Mouse (Mus musculus) MEL (cell line): Measurements from ENCODE around the gene Gm47995. TPM values are rescaled to one million over a fixed set of nuclear protein-coding genes. Genes with fewer than 3 reads are reported as not detected.
"Not testable (repeated sequence)": the region's sequence is repeated elsewhere in the genome, so short reads cannot be mapped to it uniquely, and the experiment has no call there.

Experiments used
- DNase-seq: peaks from one replicate; pipeline ENCODE4 v3.0.0; 2011; ENCODE audit warnings: low read depth, low spot score
- H3K27ac ChIP-seq: 2 replicates; pipeline ENCODE4 v1.5.1; 2012; ENCODE audit warnings: low read depth, mild to moderate bottlenecking, control low read depth, low read length, moderate library complexity; ENCODE audit not compliant: control insufficient read depth
- H3K27me3 ChIP-seq, 2 experiments: fragments of 150-350 bp in 1 of 2; sonication (generic) in 1 of 2; 2 replicates each; pipeline ENCODE4 v1.6.1; 2012; ENCODE audit warnings: low read length in 2 of 2, mild to moderate bottlenecking in 2 of 2, improper control_type of control experiment in 1 of 2, moderate library complexity in 1 of 2; ENCODE audit not compliant: insufficient read depth in 2 of 2, control insufficient read depth in 1 of 2
- H3K36me3 ChIP-seq, 2 experiments: 2 replicates each; pipeline ENCODE4 v1.6.1; 2012 to 2014; ENCODE audit warnings: low read length in 2 of 2, improper control_type of control experiment in 1 of 2, inconsistent platforms in 1 of 2, mild to moderate bottlenecking in 1 of 2; ENCODE audit not compliant: insufficient read depth in 2 of 2, control insufficient read depth in 1 of 2
- H3K4me1 ChIP-seq, 2 experiments: fragments of 150-350 bp in 1 of 2; sonication (generic) in 1 of 2; 2 replicates each; pipeline ENCODE4 v1.6.1; 2012; ENCODE audit warnings: low read length in 2 of 2, improper control_type of control experiment in 1 of 2, mild to moderate bottlenecking in 1 of 2; ENCODE audit not compliant: insufficient read depth in 2 of 2, control insufficient read depth in 1 of 2
- H3K4me3 ChIP-seq, 2 experiments: fragments of 150-350 bp in 1 of 2; sonication (generic) in 1 of 2; 2 replicates each; pipeline ENCODE4 v1.5.1; 2012; ENCODE audit warnings: low read depth in 2 of 2, low read length in 2 of 2, mild to moderate bottlenecking in 2 of 2, moderate library complexity in 2 of 2, control low read depth in 1 of 2, improper control_type of control experiment in 1 of 2; ENCODE audit not compliant: control insufficient read depth in 1 of 2, insufficient read depth in 1 of 2
- H3K79me2 ChIP-seq: 2 replicates; pipeline ENCODE4 v1.6.1; 2012; ENCODE audit warnings: mild to moderate bottlenecking, low read length, moderate library complexity; ENCODE audit not compliant: control insufficient read depth, poor library complexity, insufficient read depth
- H3K9ac ChIP-seq: 2 replicates; pipeline ENCODE4 v1.6.1; 2012; ENCODE audit warnings: low read depth, mild to moderate bottlenecking, control low read depth, low read length, moderate library complexity; ENCODE audit not compliant: control insufficient read depth, poor library complexity, severe bottlenecking
- H3K9me3 ChIP-seq: fragments of 150-350 bp; sonication (generic); replicated peaks from 2 replicates; pipeline ENCODE4 v1.6.1; 2012; ENCODE audit warnings: mild to moderate bottlenecking, low read length, improper control_type of control experiment, moderate library complexity; ENCODE audit not compliant: insufficient read depth
- HCFC1 ChIP-seq: IDR thresholded peaks from 2 replicates; pipeline ENCODE4 v1.6.1; 2012; ENCODE audit warnings: low read depth, mild to moderate bottlenecking, inconsistent platforms, low read length, improper control_type of control experiment, moderate library complexity
- JUND ChIP-seq: IDR thresholded peaks from 2 replicates; pipeline ENCODE4 v1.6.1; 2011; ENCODE audit warnings: low read depth, mild to moderate bottlenecking, improper control_type of control experiment, low read length
- RAD21 ChIP-seq: IDR thresholded peaks from 2 replicates; pipeline ENCODE4 v1.6.1; 2011; ENCODE audit warnings: mild to moderate bottlenecking, low read depth, low read length, improper control_type of control experiment
- RCOR1 ChIP-seq: IDR thresholded peaks from 2 replicates; pipeline ENCODE4 v1.6.1; 2012; ENCODE audit warnings: low read depth, mild to moderate bottlenecking, inconsistent platforms, low read length, improper control_type of control experiment
- ZNF384 ChIP-seq: IDR thresholded peaks from 2 replicates; pipeline ENCODE4 v1.6.1; 2012; ENCODE audit warnings: low read depth, mild to moderate bottlenecking, inconsistent platforms, low read length, improper control_type of control experiment
- polyA plus RNA-seq, 2 experiments: library from polyadenylated mRNA; stranded (reverse) in 1 of 2; unstranded in 1 of 2; fragments of >175 nt in 1 of 2; fragments of >200 nt in 1 of 2; gene quantifications; 2 replicates each; pipeline versions ENCODE4 v1.2.1 to v1.2.4; 2012; ENCODE audit warnings: low replicate concordance in 2 of 2, low read depth in 1 of 2; ENCODE audit not compliant: insufficient read length in 2 of 2, insufficient read depth in 1 of 2, missing spikeins in 1 of 2
- total RNA-seq: library from RNA; depleted of rRNA; stranded (reverse); fragments of 300-350 nt; gene quantifications from 2 replicates; pipeline ENCODE4 v1.2.3, GENCODE M21; 2012

Gene Gm47995
- total and polyA plus RNA-seq, 3 experiments, result 0.18 TPM; not detected in 2

GRCm38 (mm10) chr1:151186879-151187424, 11.3 kb upstream of the Gm47995 start:
- H3K9me3 ChIP-seq, DNase-seq, H3K27ac ChIP-seq, H3K36me3 ChIP-seq, H3K27me3 ChIP-seq, H3K9ac ChIP-seq, H3K4me1 ChIP-seq, H3K79me2 ChIP-seq, H3K4me3 ChIP-seq: not testable (repeated sequence)
- 0 out of 2 replicates have a peak, but pooled peaks have one; percentile 14 for TF ChIP-seq RCOR1

- Histone ChIP-seq H3K9ac (no peak overlapping the region), H3K36me3 (peaks cover 0 to 2% of the 10 kb centered on the region in 2 experiments; a peak in 1 of 4 replicates), H3K27me3 (no peaks in the 10 kb centered on the region), H3K27ac (no peak overlapping the region), H3K9me3 (no peaks in the 10 kb centered on the region), H3K79me2 (no peaks in the 10 kb centered on the region), H3K4me3 (no peak overlapping the region), H3K4me1 (no peaks in the 10 kb centered on the region; a peak in 1 of 4 replicates)
- TF ChIP-seq HCFC1 (no peak), ZNF384 (peak; percentile 90), JUND (no peak), RAD21 (no peak)
- no peak for DNase-seq
Observed at GRCm38 (mm10) chr1:151188469-151188868, 9.8 kb upstream of the Gm47995 start.

- H3K4me3 ChIP-seq, DNase-seq, H3K27me3 ChIP-seq, H3K9ac ChIP-seq, H3K9me3 ChIP-seq, H3K27ac ChIP-seq, H3K79me2 ChIP-seq, H3K36me3 ChIP-seq, H3K4me1 ChIP-seq: not testable (repeated sequence)
Observed at GRCm38 (mm10) chr1:151192075-151192474, 6.2 kb upstream of the Gm47995 start, which contains the start of gene Gm8947. Gene Gm8947, plus strand, starts transcription at chr1:151192376.

- not testable (repeated sequence) for H3K9me3 ChIP-seq, H3K27ac ChIP-seq, H3K4me1 ChIP-seq, H3K4me3 ChIP-seq, DNase-seq, H3K9ac ChIP-seq, H3K79me2 ChIP-seq, H3K27me3 ChIP-seq, H3K36me3 ChIP-seq
Observed at GRCm38 (mm10) chr1:151192739-151193138, 5.5 kb upstream of the Gm47995 start.

- not testable (repeated sequence) for H3K27ac ChIP-seq, H3K79me2 ChIP-seq, H3K9me3 ChIP-seq, H3K4me1 ChIP-seq, H3K9ac ChIP-seq, DNase-seq, H3K36me3 ChIP-seq, H3K4me3 ChIP-seq, H3K27me3 ChIP-seq
Observed at GRCm38 (mm10) chr1:151195986-151196385, 2.3 kb upstream of the Gm47995 start.

- H3K27me3 ChIP-seq, H3K27ac ChIP-seq, H3K36me3 ChIP-seq, H3K4me1 ChIP-seq, H3K9ac ChIP-seq, H3K4me3 ChIP-seq, H3K9me3 ChIP-seq, H3K79me2 ChIP-seq, DNase-seq: not testable (repeated sequence)
Observed at GRCm38 (mm10) chr1:151196690-151197089, 1.6 kb upstream of the Gm47995 start.
